Mouse (Mus musculus) cerebellum, adult 2 months (tissue): ENCODE data around the gene Adra1d.

Experiments
- CTCF ChIP-seq: fragments of 200-500 bp; IDR thresholded peaks from 2 replicates; pipeline ENCODE4 v1.5.1; 2011; ENCODE audit warnings: low read depth, mild to moderate bottlenecking, control low read depth, low read length, moderate library complexity, borderline replicate concordance; ENCODE audit not compliant: insufficient read depth
- POLR2A ChIP-seq: fragments of 200-500 bp; IDR thresholded peaks from 2 replicates; pipeline ENCODE4 v1.6.1; 2011; ENCODE audit warnings: low read length, control low read depth, borderline replicate concordance; ENCODE audit not compliant: insufficient read depth

DNA sequence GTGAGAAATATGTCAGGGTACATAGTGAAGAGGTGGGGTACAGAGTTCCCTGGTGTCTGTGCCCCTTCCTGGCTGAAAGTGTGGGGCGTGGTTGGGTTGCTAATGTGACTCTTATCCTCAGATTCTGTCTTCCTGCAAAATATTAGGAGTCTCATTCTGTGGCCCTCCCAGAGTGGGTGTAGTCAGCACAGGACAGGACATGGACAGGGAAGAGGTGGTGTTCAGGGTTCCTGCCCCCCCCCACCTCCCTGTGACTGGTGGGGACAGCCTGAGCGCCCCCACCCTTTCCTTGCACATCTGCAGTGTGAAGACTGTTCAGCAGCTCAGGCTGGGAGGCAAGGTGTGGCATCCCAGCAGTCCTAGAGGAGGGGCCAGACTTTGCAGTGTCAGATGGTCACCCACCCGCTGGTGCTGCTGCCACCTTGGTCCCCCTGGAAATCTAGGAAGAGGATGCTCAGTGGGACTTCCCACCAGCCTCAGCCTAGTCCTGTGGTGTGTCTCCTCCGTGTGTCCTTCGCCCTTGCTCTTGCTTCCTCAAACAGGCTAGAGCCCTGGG, 62.7 kb downstream of the Adra1d start:
- TF ChIP-seq CTCF (no peak), POLR2A (no peak)
